In genomic region chr6:31596346-31597135, GRCm38 (mm10) we compare ENCODE assay signal across 9 mouse cellular contexts. TPM values are rescaled to one million over a fixed set of nuclear protein-coding genes. Genes with fewer than 3 reads are reported as not detected.
A peak's percentile ranks its signal among the peaks of the same experiment; 100 is the strongest.
DNase-seq lines count a peak whose midpoint lies in the region; ATAC-seq and TF ChIP-seq lines count a peak whose summit lies in the region.
"Had no signal": no experiment of that assay in that cellular context is flagged by ENCODE, and none has a peak within 500 bp of the region (broad histone marks: within the 10 kb centered on the region; RNA-seq: fewer than 3 reads in every experiment).

No protein-coding gene starts in this region.

- peak overlapping the region; percentile 73 for H3K27ac ChIP-seq in heart, adult 2 months
- H3K27ac ChIP-seq in kidney, embryonic 14.5 days (ENCODE audit: low read depth, low read length), result peak overlapping the region; percentile 51; the same call in 1 of the 2 replicates
- 0 out of 2 replicates have a peak overlapping the region, but pooled peaks have one; percentile 14 for H3K27ac ChIP-seq in limb, embryonic 14.5 days (replicated peaks; ENCODE audit: low read depth, low read length)
- peak overlapping the region; percentile 74 for H3K27ac ChIP-seq in neural tube, embryonic 15.5 days (replicated peaks)
- H3K27ac ChIP-seq: liver, embryonic 14.5 days had no signal

- H3K9me3 ChIP-seq in kidney, embryonic 14.5 days (ENCODE audit: control insufficient read depth, low read length), result no peaks in the 10 kb centered on the region
- H3K9me3 ChIP-seq in limb, embryonic 14.5 days (ENCODE audit: control insufficient read depth, low read length), result no peaks in the 10 kb centered on the region
- no peaks in the 10 kb centered on the region for H3K9me3 ChIP-seq in neural tube, embryonic 15.5 days (replicated peaks)

- no peaks in the 10 kb centered on the region; the same call in 1 of the 2 replicates for H3K36me3 ChIP-seq in heart, adult 2 months (ENCODE audit: control insufficient read depth, insufficient read depth, low read length)
- no peaks in the 10 kb centered on the region for H3K36me3 ChIP-seq in kidney, embryonic 14.5 days (ENCODE audit: control insufficient read depth, insufficient read depth, low read length)
- H3K36me3 ChIP-seq in limb, embryonic 14.5 days (ENCODE audit: control insufficient read depth, insufficient read depth, low read length), result no peaks in the 10 kb centered on the region
- H3K36me3 ChIP-seq in neural tube, embryonic 15.5 days, result no peaks in the 10 kb centered on the region

- peak; percentile 66 for DNase-seq in ES-CJ7 (ENCODE audit: low read depth, low spot score)
- DNase-seq in embryo, embryonic 11 days, result peak; percentile 84
- peak; percentile 53 to 58 for DNase-seq in heart, adult 2 months
- peak; percentile 74 for DNase-seq in limb, embryonic 14.5 days (ENCODE audit: low spot score)
- DNase-seq in thymus, postnatal 10 days (ENCODE audit: low spot score in 2 of 2), result no peak
- no peak for DNase-seq in T-cell, adult 2 months (ENCODE audit: low spot score)

- intact Hi-C loops in heart, adult 2 months (cut with DNase I), result no loop called here

- peak overlapping the region; percentile 46; the same call in 1 of the 2 replicates for H3K9ac ChIP-seq in heart, adult 2 months (ENCODE audit: low read depth, low read length)
- no peak overlapping the region for H3K9ac ChIP-seq in kidney, embryonic 14.5 days (ENCODE audit: low read depth, low read length)
- no peak overlapping the region for H3K9ac ChIP-seq in limb, embryonic 14.5 days (ENCODE audit: low read depth, low read length, severe bottlenecking)
- no peak overlapping the region for H3K9ac ChIP-seq in neural tube, embryonic 15.5 days (replicated peaks)
- H3K9ac ChIP-seq: liver, embryonic 14.5 days had no signal

- no peak overlapping the region; the same call in 1 of the 2 replicates for H3K4me2 ChIP-seq in kidney, embryonic 14.5 days (replicated peaks; ENCODE audit: low read depth, low read length)
- peak overlapping the region; percentile 10; the same call in 1 of the 2 replicates for H3K4me2 ChIP-seq in limb, embryonic 14.5 days (replicated peaks; ENCODE audit: low read depth, low read length, severe bottlenecking)
- peak overlapping the region; percentile 24 for H3K4me2 ChIP-seq in neural tube, embryonic 15.5 days

- peaks cover 32% of the 10 kb centered on the region for H3K4me1 ChIP-seq in heart, adult 2 months (ENCODE audit: control insufficient read depth, insufficient read depth, low read length)
- peaks cover 27% of the 10 kb centered on the region for H3K4me1 ChIP-seq in kidney, embryonic 14.5 days (ENCODE audit: control insufficient read depth, insufficient read depth, low read length)
- peaks cover 29% of the 10 kb centered on the region for H3K4me1 ChIP-seq in limb, embryonic 14.5 days (ENCODE audit: control insufficient read depth, insufficient read depth, low read length)
- H3K4me1 ChIP-seq in neural tube, embryonic 15.5 days, result peaks cover 34% of the 10 kb centered on the region

- peak; percentile 44; the same call in 1 of the 2 replicates for ATAC-seq in kidney, embryonic 14.5 days (ENCODE audit: low FRiP score, low TSS enrichment)
- ATAC-seq in limb, embryonic 14.5 days (ENCODE audit: low FRiP score, low read depth), result peak; percentile 77
- peak; percentile 77 for ATAC-seq in neural tube, embryonic 15.5 days (ENCODE audit: low FRiP score)

- no peaks in the 10 kb centered on the region for H3K79me2 ChIP-seq in heart, adult 2 months (replicated peaks; ENCODE audit: control insufficient read depth, insufficient read depth, low read length)

- no peak for TF ChIP-seq CTCF in heart, adult 2 months (IDR thresholded peaks at IDR 0.05)

- no peak overlapping the region for H3K4me3 ChIP-seq in heart, adult 2 months
- H3K4me3 ChIP-seq in kidney, embryonic 14.5 days (ENCODE audit: low read length), result no peak overlapping the region
- no peak overlapping the region for H3K4me3 ChIP-seq in limb, embryonic 14.5 days (replicated peaks; ENCODE audit: low read length)
- no peak overlapping the region for H3K4me3 ChIP-seq in neural tube, embryonic 15.5 days (replicated peaks)

- TF ChIP-seq EP300 in heart, adult 2 months (IDR thresholded peaks at IDR 0.05; ENCODE audit: insufficient read depth, low read depth, low read length), result 0 out of 2 replicates have a peak, but pooled peaks have one; percentile 15

- WGBS in heart, adult 2 months, result 49% methylated on average over 20 of the region's 20 CpGs
- WGBS in kidney, embryonic 14.5 days, result 24% methylated on average over 20 of the region's 20 CpGs
- WGBS in limb, embryonic 14.5 days, result 31% methylated on average over 20 of the region's 20 CpGs
- WGBS in neural tube, embryonic 15.5 days, result 8% methylated on average over 20 of the region's 20 CpGs

- TF ChIP-seq POLR2A in heart, adult 2 months (IDR thresholded peaks at IDR 0.05; ENCODE audit: insufficient read depth, low read depth, low read length), result 0 out of 2 replicates have a peak, but pooled peaks have one; percentile 18
- TF ChIP-seq POLR2A in limb, embryonic 14.5 days (IDR thresholded peaks at IDR 0.05; ENCODE audit: borderline replicate concordance, extremely low read depth, insufficient read depth, insufficient read length), result no peak

- no peaks in the 10 kb centered on the region for H3K27me3 ChIP-seq in heart, adult 2 months (ENCODE audit: control insufficient read depth, insufficient read depth, low read length)
- H3K27me3 ChIP-seq in kidney, embryonic 14.5 days (ENCODE audit: control insufficient read depth, insufficient read depth, low read length), result no peaks in the 10 kb centered on the region
- no peaks in the 10 kb centered on the region for H3K27me3 ChIP-seq in limb, embryonic 14.5 days (ENCODE audit: control insufficient read depth, insufficient read depth, low read length)
- H3K27me3 ChIP-seq in neural tube, embryonic 15.5 days (replicated peaks), result no peaks in the 10 kb centered on the region

RNA-seq across cellular contexts. Expression of gene Podxl, which starts 32.8 kb away (rescaled TPM):
- 10 to 100 TPM; 71.6 to 90.9 TPM for total RNA-seq in heart, adult 2 months (2021)
- polyA plus RNA-seq in heart, adult 2 months (2012; rRNA removed), result 53.8 and 99.2 TPM in 2 replicates
- 34.6 and 41.0 TPM in 2 replicates for polyA plus RNA-seq in kidney, embryonic 14.5 days (2014; fragmentation: Nextera tagmentation; extraction: Ambion mirVana)
- polyA plus RNA-seq in limb, embryonic 14.5 days (2012; rRNA removed), result 8.3 and 8.9 TPM in 2 replicates
- polyA plus RNA-seq in limb, embryonic 14.5 days (2014; fragmentation: Nextera tagmentation; extraction: Ambion mirVana), result 5.8 and 6.0 TPM in 2 replicates
- 9.2 and 13.1 TPM in 2 replicates for polyA plus RNA-seq in neural tube, embryonic 15.5 days (2015; fragmentation: Nextera tagmentation; extraction: Ambion mirVana)

Comparison
In these comparisons a context has a peak if more than half of its experiments do, and no peak if none do; other contexts are left out.
1. DNase-seq: peak in ES-CJ7 (single experiment), embryo, embryonic 11 days (single experiment), heart, adult 2 months (2 of 2) and limb, embryonic 14.5 days (single experiment); none in thymus, postnatal 10 days (0 of 2) and T-cell, adult 2 months (single experiment).
2. H3K27ac ChIP-seq: peak in every context shown above with its lines; median percentile 74 in neural tube, embryonic 15.5 days; 73 in heart, adult 2 months; 51 in kidney, embryonic 14.5 days; 14 in limb, embryonic 14.5 days.
3. Peak in every context shown above with its lines, with median percentiles within 50 percentile points of each other: ATAC-seq.